Mouse (Mus musculus) E14TG2a.4 (cell line): ENCODE measurements around the gene Tle4.
A peak's percentile ranks its signal among the peaks of the same experiment; 100 is the strongest.

Experiments used
- H3K27me3 ChIP-seq: 2 replicates; pipeline ENCODE4 v1.6.1; 2014; ENCODE audit warnings: low read length, control low read depth; ENCODE audit not compliant: insufficient read depth
- H3K36me3 ChIP-seq: 2 replicates; pipeline ENCODE4 v1.6.1; 2014; ENCODE audit warnings: low read length, control low read depth; ENCODE audit not compliant: insufficient read depth
- H3K4me1 ChIP-seq: replicated peaks from 2 replicates; pipeline ENCODE4 v1.6.1; 2014; ENCODE audit warnings: low read depth, low read length, control low read depth
- H3K4me3 ChIP-seq: replicated peaks from 2 replicates; pipeline ENCODE4 v1.5.1; 2014; ENCODE audit warnings: mild to moderate bottlenecking, low read length
- H3K9me3 ChIP-seq: 2 replicates; pipeline ENCODE4 v1.6.1; 2014; ENCODE audit warnings: low read length, control low read depth
- CTCF ChIP-seq: conservative IDR thresholded peaks from 2 replicates; pipeline ENCODE4 v1.5.1; 2014; ENCODE audit warnings: low read length
- NANOG ChIP-seq: IDR thresholded peaks from 2 replicates; pipeline ENCODE4 v1.6.1; 2014; ENCODE audit warnings: borderline replicate concordance, low read length, mixed read lengths
- POU5F1 ChIP-seq: IDR thresholded peaks from 2 replicates; pipeline ENCODE4 v1.6.1; 2014; ENCODE audit warnings: low read length, borderline replicate concordance

Tle4 gene

DNA sequence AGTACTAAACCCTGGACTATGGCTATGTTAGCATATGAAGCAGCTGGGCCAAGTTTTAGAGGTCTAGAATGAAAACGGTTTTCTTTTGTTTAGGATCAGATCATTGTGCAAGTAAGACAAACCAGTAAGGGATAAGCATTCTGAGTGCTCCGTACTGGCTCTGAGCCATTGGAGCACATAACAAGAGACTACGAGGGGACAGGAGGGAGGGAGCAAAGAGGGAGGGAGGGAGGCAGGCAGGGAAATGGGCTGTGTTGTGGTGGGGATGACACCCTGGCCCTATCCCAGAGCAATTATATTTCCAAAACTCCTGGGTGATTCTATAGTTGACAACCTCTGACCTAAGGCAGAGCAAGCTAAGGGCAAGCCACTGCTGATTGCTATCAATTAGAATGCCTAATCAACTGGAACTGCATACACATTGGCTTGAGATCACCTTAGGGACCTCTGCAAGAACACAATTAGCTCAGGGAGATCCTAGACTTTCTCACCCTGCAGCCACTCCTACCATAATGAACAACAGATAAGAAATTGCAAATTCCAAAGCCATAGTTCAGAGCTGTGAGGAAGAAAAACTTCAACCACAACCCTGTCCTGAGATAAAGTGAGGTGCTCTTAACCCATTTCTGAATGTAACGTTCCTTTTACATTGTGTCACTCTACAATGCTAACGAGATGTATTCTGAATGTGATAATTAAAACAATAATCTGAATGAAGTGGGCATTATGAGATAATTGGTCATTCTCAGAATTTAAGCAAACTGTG lies 115.9 kb downstream of the Tle4 start:
- Histone ChIP-seq H3K4me3 (no peak overlapping the region), H3K36me3 (peaks cover 49% of the 10 kb centered on the region), H3K27me3 (no peaks in the 10 kb centered on the region), H3K4me1 (peaks cover 33% of the 10 kb centered on the region), H3K9me3 (no peaks in the 10 kb centered on the region)
- no peak for TF ChIP-seq CTCF
- no peak for TF ChIP-seq POU5F1
- no peak for TF ChIP-seq NANOG

DNA sequence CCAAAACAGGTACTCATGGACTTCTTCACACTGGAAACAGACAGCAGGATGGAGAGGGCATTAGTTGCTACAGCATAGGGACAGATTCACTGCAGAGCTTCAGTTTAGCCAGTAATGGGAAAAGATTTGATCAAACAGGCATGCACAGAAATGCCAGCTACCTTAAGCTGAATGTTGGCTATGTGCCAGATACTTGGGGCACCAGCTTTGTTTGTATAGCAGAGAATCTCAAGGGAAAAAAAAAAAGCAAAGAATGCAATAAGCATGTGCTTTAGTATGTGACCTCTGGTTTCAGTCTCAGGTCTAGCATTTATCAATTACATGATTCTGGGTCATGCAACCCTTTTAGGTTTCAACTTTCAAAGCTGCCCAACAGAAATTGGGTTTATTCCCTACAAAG lies 118.1 kb downstream of the Tle4 start:
- H3K36me3 ChIP-seq = peaks cover 49% of the 10 kb centered on the region

DNA sequence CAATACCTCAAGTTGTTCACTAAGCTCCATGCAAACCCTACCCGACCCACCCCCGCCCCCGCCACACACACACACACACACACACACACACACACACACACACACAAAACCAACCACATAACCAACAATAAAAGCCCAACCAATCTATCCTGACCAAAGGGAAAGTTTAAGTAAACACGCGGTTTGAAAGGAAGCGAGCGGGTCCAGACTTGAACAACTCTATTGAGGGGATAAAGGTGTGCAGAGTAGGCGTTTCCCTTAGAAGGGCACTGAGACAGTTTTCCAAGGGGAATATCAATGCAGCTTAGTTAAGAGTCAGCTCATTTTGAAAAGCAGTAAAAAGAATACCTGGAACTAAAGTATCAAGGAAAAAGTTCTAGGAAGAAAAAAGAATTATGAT lies 128.5 kb downstream of the Tle4 start:
- H3K9me3 ChIP-seq = no peaks in the 10 kb centered on the region
- H3K4me1 ChIP-seq = peaks cover 27% of the 10 kb centered on the region
- no peaks in the 10 kb centered on the region for H3K27me3 ChIP-seq
- no peak for TF ChIP-seq CTCF
- no peak for TF ChIP-seq POU5F1
- TF ChIP-seq NANOG = no peak
- no peak overlapping the region for H3K4me3 ChIP-seq
- peaks cover 73% of the 10 kb centered on the region for H3K36me3 ChIP-seq

More for the DNA sequence above, 118.1 kb downstream of the Tle4 start:
- peaks cover 23% of the 10 kb centered on the region for H3K4me1 ChIP-seq
- no peak overlapping the region for H3K4me3 ChIP-seq
- no peaks in the 10 kb centered on the region for H3K27me3 ChIP-seq
- no peaks in the 10 kb centered on the region for H3K9me3 ChIP-seq
- TF ChIP-seq NANOG (no peak), CTCF (no peak), POU5F1 (no peak)

DNA sequence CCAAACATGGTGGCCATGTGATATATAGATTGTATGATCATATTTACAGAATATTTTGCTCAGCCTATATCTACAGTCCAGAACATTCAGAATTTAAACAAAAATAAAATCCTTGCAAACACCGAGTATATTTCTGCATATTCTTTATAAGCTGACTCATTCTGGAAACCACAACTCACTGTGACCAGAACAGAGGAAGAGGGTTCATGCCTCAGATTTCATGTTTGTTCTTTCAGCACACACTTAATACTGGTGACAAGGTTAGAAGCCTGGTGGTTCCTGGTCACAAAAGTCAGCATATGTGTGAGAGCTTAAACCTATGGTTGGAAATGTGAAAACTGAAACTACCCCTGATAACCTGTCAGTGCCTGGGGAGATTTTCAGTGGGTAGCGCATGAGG lies 129.1 kb downstream of the Tle4 start:
- no peak overlapping the region for H3K4me3 ChIP-seq
- no peak for TF ChIP-seq CTCF
- H3K4me1 ChIP-seq = peaks cover 27% of the 10 kb centered on the region
- no peaks in the 10 kb centered on the region for H3K9me3 ChIP-seq
- no peaks in the 10 kb centered on the region for H3K27me3 ChIP-seq
- peaks cover 73% of the 10 kb centered on the region for H3K36me3 ChIP-seq

DNA sequence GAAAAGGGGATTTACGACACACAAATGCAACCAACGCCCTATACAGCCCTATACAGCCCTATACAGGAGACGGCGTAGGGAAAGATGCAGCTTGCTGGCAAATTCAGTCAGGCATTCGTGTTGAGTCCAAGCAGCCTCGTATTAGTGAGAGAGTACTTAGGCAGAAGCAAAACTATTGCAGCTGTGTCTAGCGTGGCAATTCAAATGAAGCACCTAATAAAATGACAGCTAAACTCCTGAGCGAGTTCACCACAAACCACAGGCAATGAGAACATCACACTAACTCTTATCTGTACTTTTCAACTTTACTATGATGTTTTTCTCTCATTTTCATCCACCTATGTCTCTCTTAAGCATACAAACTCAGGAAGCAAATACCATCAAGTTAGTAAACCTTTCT lies 131.8 kb downstream of the Tle4 start:
- Histone ChIP-seq H3K4me1 (peaks cover 27% of the 10 kb centered on the region), H3K27me3 (no peaks in the 10 kb centered on the region), H3K9me3 (no peaks in the 10 kb centered on the region), H3K36me3 (peaks cover 83% of the 10 kb centered on the region), H3K4me3 (no peak overlapping the region)
- TF ChIP-seq NANOG (no peak), POU5F1 (no peak), CTCF (no peak)

DNA sequence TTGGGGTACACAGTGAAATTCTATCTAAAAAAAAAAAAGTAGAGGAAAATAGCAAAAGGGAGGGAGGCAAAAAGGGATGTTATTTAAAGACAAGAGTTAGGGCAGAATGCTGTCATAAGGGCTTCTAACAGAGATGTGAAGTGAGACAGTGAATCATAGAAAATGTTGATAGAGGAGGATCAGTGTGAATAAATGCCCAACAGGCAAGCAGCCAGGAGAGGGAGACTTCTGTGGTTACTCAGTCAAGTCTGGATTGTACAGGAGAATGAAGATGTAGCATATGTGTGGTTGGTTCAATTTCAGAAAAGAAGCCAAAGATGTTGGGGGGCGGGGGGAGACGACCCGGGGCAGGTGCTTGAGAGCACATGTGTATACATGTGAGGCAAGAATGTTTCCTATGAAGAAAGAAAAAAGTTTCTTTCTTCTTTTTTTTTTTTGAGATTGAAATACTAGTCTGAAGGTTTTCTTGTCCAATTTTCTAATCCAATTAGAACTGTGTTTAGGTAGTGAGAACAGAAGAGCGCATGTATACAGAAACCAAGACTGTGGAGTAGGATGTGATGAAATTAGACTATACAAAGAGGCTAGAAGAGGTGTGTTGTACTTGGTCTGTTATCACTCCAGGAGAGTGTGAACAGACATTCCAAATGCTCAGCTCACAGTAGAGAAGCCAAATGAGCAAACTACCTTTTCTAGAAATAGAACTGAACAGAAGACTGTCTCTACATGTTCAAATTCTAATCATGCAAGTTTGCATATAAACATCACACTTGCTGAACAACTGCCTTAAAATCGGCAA lies 134.4 kb downstream of the Tle4 start:
- Histone ChIP-seq H3K4me1 (peaks cover 14% of the 10 kb centered on the region; the same call in 1 of the 2 replicates), H3K36me3 (peaks cover 96% of the 10 kb centered on the region), H3K4me3 (no peak overlapping the region), H3K9me3 (no peaks in the 10 kb centered on the region), H3K27me3 (no peaks in the 10 kb centered on the region)
- TF ChIP-seq POU5F1 (no peak), NANOG (no peak), CTCF (no peak)

DNA sequence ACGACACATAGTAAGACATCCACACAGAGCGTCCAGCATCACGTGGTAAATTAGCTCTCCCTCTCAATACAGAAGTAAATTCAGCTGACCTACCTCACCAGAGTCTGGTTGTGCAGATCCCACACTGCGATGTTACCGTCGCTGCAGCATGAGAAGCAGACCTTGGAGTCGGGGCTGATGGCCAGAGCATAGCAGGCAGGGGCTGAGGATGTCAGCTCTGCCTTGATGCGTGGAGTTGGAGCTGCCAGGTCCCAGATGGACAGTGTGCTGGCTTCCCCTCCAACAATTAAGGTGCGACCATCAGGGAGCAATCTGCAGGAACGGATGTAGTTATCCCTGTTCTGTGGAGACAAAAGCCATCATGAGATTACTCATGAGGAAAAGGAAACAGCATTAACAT lies 144.4 kb downstream of the Tle4 start:
- peaks cover 96% of the 10 kb centered on the region for H3K36me3 ChIP-seq
- no peak for TF ChIP-seq NANOG
- TF ChIP-seq POU5F1 = no peak
- TF ChIP-seq CTCF = no peak
- H3K27me3 ChIP-seq = no peaks in the 10 kb centered on the region
- no peaks in the 10 kb centered on the region for H3K9me3 ChIP-seq
- no peak overlapping the region for H3K4me3 ChIP-seq
- peaks cover 16% of the 10 kb centered on the region for H3K4me1 ChIP-seq

DNA sequence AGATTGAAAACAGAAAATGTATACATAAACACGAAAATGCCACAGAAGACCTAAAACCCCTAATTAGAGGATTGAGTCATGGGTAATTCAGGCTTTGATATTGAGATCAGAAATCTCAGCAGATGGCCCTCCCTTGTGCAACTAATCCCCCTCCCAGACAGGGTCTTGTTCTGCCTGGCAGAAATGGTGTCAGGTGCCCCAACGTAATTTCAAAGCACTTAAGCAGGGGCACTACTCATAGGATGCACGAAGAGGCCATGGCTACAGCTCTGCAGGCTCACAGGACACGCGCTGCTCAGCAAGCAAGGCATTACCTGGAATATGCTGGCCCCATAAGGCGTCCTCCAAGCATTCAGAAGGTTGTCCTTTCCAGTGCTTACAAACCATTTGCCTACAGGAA lies 146.5 kb downstream of the Tle4 start:
- Histone ChIP-seq H3K4me1 (peaks cover 6% of the 10 kb centered on the region; the same call in 1 of the 2 replicates), H3K36me3 (peaks cover 95% of the 10 kb centered on the region), H3K27me3 (no peaks in the 10 kb centered on the region), H3K4me3 (no peak overlapping the region), H3K9me3 (no peaks in the 10 kb centered on the region)
- TF ChIP-seq NANOG (no peak), CTCF (no peak), POU5F1 (no peak)

DNA sequence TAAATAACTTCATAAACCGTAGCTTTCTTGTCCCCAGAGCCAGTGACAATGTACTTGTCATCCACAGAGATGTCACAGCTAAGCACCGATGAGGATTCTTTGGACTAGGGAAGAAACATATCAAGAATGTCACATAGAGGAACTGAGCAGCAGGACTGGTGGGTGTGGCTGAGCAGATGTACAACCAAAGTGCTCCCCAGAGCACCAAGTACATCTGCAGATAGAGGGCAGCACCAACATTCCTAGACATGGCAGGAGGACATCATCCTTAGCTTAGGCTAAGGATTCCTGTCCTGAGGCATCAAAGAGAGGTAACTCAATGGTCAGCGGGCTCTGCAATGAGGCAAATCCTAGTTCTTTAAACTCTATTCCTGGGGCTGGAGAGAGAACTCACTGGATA lies 148.1 kb downstream of the Tle4 start:
- Histone ChIP-seq H3K27me3 (no peaks in the 10 kb centered on the region), H3K36me3 (peaks cover 92% of the 10 kb centered on the region), H3K4me1 (peaks cover 6% of the 10 kb centered on the region; the same call in 1 of the 2 replicates), H3K9me3 (no peaks in the 10 kb centered on the region), H3K4me3 (no peak overlapping the region)
- TF ChIP-seq CTCF (peak; percentile 25; the same call in 1 of the 2 replicates), NANOG (no peak)
